24 mouse cellular contexts compared by ENCODE assay signal in the genomic region with DNA sequence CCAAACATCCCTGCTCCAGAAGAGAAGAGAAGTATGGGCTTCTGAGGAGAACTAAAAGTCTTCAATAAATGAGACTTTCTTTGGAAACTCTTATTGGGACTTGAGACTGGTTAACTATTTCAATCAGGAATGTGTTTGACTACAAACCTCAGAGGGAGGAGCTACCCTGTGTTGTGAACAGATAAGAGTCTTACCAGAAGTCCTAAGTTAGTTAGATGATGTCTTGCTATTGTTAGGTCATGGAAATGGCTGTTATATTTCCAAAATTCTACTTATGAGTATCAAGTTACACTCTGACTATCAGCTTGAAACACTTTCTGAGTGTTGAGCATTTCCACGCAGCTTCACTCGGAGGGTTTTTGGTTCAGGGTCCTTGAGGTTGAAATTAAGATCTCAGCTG. TPM values are rescaled to one million over a fixed set of nuclear protein-coding genes. Genes with fewer than 3 reads are reported as not detected.
DNase-seq lines count a peak whose midpoint lies in the region; ATAC-seq and TF ChIP-seq lines count a peak whose summit lies in the region.
"Had no signal": no experiment of that assay in that cellular context is flagged by ENCODE, and none has a peak within 500 bp of the region (broad histone marks: within the 10 kb centered on the region; RNA-seq: fewer than 3 reads in every experiment).

No protein-coding gene starts in this region.

- no peak overlapping the region for H3K4me3 ChIP-seq in heart, embryonic 16.5 days (ENCODE audit: low read length)
- H3K4me3 ChIP-seq in MEL (ENCODE audit: control insufficient read depth in 1 of 2, insufficient read depth in 1 of 2, low read depth in 2 of 2, low read length in 2 of 2): no peak overlapping the region
- H3K4me3 ChIP-seq in hindbrain, embryonic 14.5 days (replicated peaks; ENCODE audit: low read length): no peak overlapping the region
- H3K4me3 ChIP-seq: embryonic facial prominence, embryonic 12.5 days; gastrocnemius, adult 2 months; hindbrain, embryonic 10.5 days; hindbrain, embryonic 15.5 days had no signal

- peaks cover 3% of the 10 kb centered on the region; the same call in 1 of the 2 replicates for H3K9me3 ChIP-seq in heart, embryonic 16.5 days (replicated peaks; ENCODE audit: control insufficient read depth, low read length)
- H3K9me3 ChIP-seq in MEL (replicated peaks; ENCODE audit: insufficient read depth, low read length): no peaks in the 10 kb centered on the region
- H3K9me3 ChIP-seq in hindbrain, embryonic 14.5 days (ENCODE audit: control insufficient read depth, low read length): no peaks in the 10 kb centered on the region
- H3K9me3 ChIP-seq: embryonic facial prominence, embryonic 12.5 days; hindbrain, embryonic 15.5 days had no signal

- 57% methylated on average over 2 of the region's 2 CpGs for WGBS in heart, embryonic 16.5 days
- 94% methylated on average over 2 of the region's 2 CpGs for WGBS in hindbrain, embryonic 14.5 days

- no peak for TF ChIP-seq POLR2A in MEL (IDR thresholded peaks at IDR 0.05; ENCODE audit: control insufficient read depth in 1 of 2, insufficient read depth in 1 of 2, low read depth in 1 of 2, low read length in 2 of 2, poor library complexity in 1 of 2)

- no peak for ATAC-seq in heart, embryonic 16.5 days (replicated peaks; ENCODE audit: extremely low read depth, insufficient read depth, low FRiP score)
- ATAC-seq in common myeloid progenitor, adult 5-6 weeks (replicated peaks; ENCODE audit: low read depth, poor library complexity, severe bottlenecking): peak; percentile 68
- ATAC-seq in hindbrain, embryonic 14.5 days (ENCODE audit: low FRiP score): no peak
- ATAC-seq: activated CD4-positive, CD25-positive, alpha-beta regulatory T cell, adult 4 months; CD4-positive, CD25-positive, alpha-beta regulatory T cell, adult 4 months; forebrain, postnatal 0 days; intestine, postnatal 0 days; Patski had no signal

- peak overlapping the region; percentile 14; the same call in 1 of the 2 replicates for H3K27ac ChIP-seq in heart, embryonic 16.5 days (ENCODE audit: low read length)
- no peak overlapping the region for H3K27ac ChIP-seq in MEL (ENCODE audit: control insufficient read depth, low read depth, low read length)
- no peak overlapping the region for H3K27ac ChIP-seq in hindbrain, embryonic 14.5 days
- H3K27ac ChIP-seq: embryonic facial prominence, embryonic 12.5 days; gastrocnemius, adult 2 months; hindbrain, embryonic 10.5 days; hindbrain, embryonic 15.5 days had no signal

- H3K4me1 ChIP-seq in heart, embryonic 16.5 days (ENCODE audit: control insufficient read depth, insufficient read depth, low read length): peaks cover 12% of the 10 kb centered on the region
- peaks cover 3 to 6% of the 10 kb centered on the region in 2 experiments; a peak in 1 of 4 replicates for H3K4me1 ChIP-seq in MEL (ENCODE audit: control insufficient read depth in 1 of 2, insufficient read depth in 2 of 2, low read length in 2 of 2)
- H3K4me1 ChIP-seq in hindbrain, embryonic 14.5 days (replicated peaks; ENCODE audit: control insufficient read depth, insufficient read depth, low read length): no peaks in the 10 kb centered on the region
- H3K4me1 ChIP-seq: embryonic facial prominence, embryonic 12.5 days; hindbrain, embryonic 10.5 days; hindbrain, embryonic 15.5 days had no signal

- TF ChIP-seq RAD21 in MEL (IDR thresholded peaks at IDR 0.05; ENCODE audit: low read depth, low read length): no peak

- H3K36me3 ChIP-seq in heart, embryonic 16.5 days (ENCODE audit: control insufficient read depth, insufficient read depth): peaks cover 3% of the 10 kb centered on the region; the same call in 1 of the 2 replicates
- peaks cover 0 to 8% of the 10 kb centered on the region in 2 experiments; a peak in 2 of 4 replicates for H3K36me3 ChIP-seq in MEL (ENCODE audit: control insufficient read depth in 1 of 2, insufficient read depth in 2 of 2, low read length in 2 of 2)
- no peaks in the 10 kb centered on the region for H3K36me3 ChIP-seq in hindbrain, embryonic 14.5 days (replicated peaks; ENCODE audit: control insufficient read depth, insufficient read depth)
- H3K36me3 ChIP-seq: embryonic facial prominence, embryonic 12.5 days; hindbrain, embryonic 15.5 days had no signal

- no peak overlapping the region for H3K9ac ChIP-seq in heart, embryonic 16.5 days (ENCODE audit: low read length)
- no peak overlapping the region for H3K9ac ChIP-seq in MEL (ENCODE audit: control insufficient read depth, low read depth, low read length, poor library complexity, severe bottlenecking)
- H3K9ac ChIP-seq in hindbrain, embryonic 14.5 days: no peak overlapping the region
- H3K9ac ChIP-seq: embryonic facial prominence, embryonic 12.5 days; forebrain, postnatal 0 days; hindbrain, embryonic 15.5 days had no signal

- H3K4me2 ChIP-seq in heart, embryonic 16.5 days (ENCODE audit: low read depth, low read length): no peak overlapping the region
- H3K4me2 ChIP-seq in hindbrain, embryonic 14.5 days (replicated peaks): no peak overlapping the region
- H3K4me2 ChIP-seq: embryonic facial prominence, embryonic 12.5 days; hindbrain, embryonic 15.5 days had no signal

- DNase-seq in heart, adult 8-10 months (ENCODE audit: low spot score): no peak
- DNase-seq in MEL (ENCODE audit: low read depth, low spot score): peak; percentile 67
- no peak for DNase-seq in hindbrain, embryonic 14.5 days (ENCODE audit: low spot score)
- DNase-seq in adrenal gland, adult 18-20 months (ENCODE audit: low spot score in 2 of 2): no peak
- DNase-seq: adrenal gland, adult 2 months; adrenal gland, postnatal 25 days; B cell, adult 2 months; cerebellum, adult 11 months; cerebellum, adult 8-10 months; cerebellum, postnatal 14 days; forebrain, postnatal 0 days; gastrocnemius, adult 2 months; gastrocnemius, postnatal 25 days; heart, postnatal 10 days; kidney, adult 8-10 months had no signal

- no peaks in the 10 kb centered on the region for H3K27me3 ChIP-seq in heart, embryonic 16.5 days (ENCODE audit: control insufficient read depth, insufficient read depth, low read length)
- H3K27me3 ChIP-seq in MEL (ENCODE audit: control insufficient read depth in 1 of 2, insufficient read depth in 2 of 2, low read length in 2 of 2): no peaks in the 10 kb centered on the region
- H3K27me3 ChIP-seq in hindbrain, embryonic 14.5 days (ENCODE audit: control insufficient read depth, insufficient read depth, low read length): no peaks in the 10 kb centered on the region
- H3K27me3 ChIP-seq: embryonic facial prominence, embryonic 12.5 days; hindbrain, embryonic 15.5 days; Patski had no signal

- H3K79me2 ChIP-seq in MEL (ENCODE audit: control insufficient read depth, insufficient read depth, low read length, poor library complexity): no peaks in the 10 kb centered on the region

- TF ChIP-seq EP300 in MEL (IDR thresholded peaks at IDR 0.05; ENCODE audit: low read depth in 1 of 2, low read length in 2 of 2): peak; percentile 19 to 36; a peak in 2 of 4 replicates

- TF ChIP-seq CTCF in MEL (IDR thresholded peaks at IDR 0.05 in 2 of 3, conservative IDR thresholded peaks at IDR 0.05 in 1 of 3; ENCODE audit: control insufficient read depth in 1 of 3, insufficient read depth in 1 of 3, low read depth in 2 of 3, low read length in 3 of 3, poor library complexity in 1 of 3, severe bottlenecking in 1 of 3): no peak

TF ChIP-seq in MEL, 35 proteins besides CTCF, POLR2A, EP300 and RAD21:
- no peak for TF ChIP-seq SIN3A (IDR thresholded peaks at IDR 0.05; ENCODE audit: low read length)
- TF ChIP-seq SMC3 (IDR thresholded peaks at IDR 0.05; ENCODE audit: low read depth, low read length): no peak
- TF ChIP-seq RCOR1 (IDR thresholded peaks at IDR 0.05; ENCODE audit: low read depth, low read length): peak; percentile 36; the same call in 1 of the 2 replicates
- TF ChIP-seq TAL1 (IDR thresholded peaks at IDR 0.05; ENCODE audit: low read length): peak; percentile 56
- TF ChIP-seq POLR2AphosphoS2 (IDR thresholded peaks at IDR 0.05; ENCODE audit: low read length): no peak
- TF ChIP-seq USF2 (IDR thresholded peaks at IDR 0.05; ENCODE audit: borderline replicate concordance in 1 of 2, insufficient read depth in 1 of 2, low read depth in 1 of 2, low read length in 2 of 2): no peak
- TF ChIP-seq GATA1 (IDR thresholded peaks at IDR 0.05; ENCODE audit: low read depth, low read length): peak; percentile 62; the same call in 1 of the 2 replicates
- no peak for TF ChIP-seq TBP (IDR thresholded peaks at IDR 0.05; ENCODE audit: low read depth, low read length)
- TF ChIP-seq MYC (IDR thresholded peaks at IDR 0.05; ENCODE audit: low read depth, low read length): 0 out of 2 replicates have a peak, but pooled peaks have one; percentile 19

RNA-seq across cellular contexts. Expression of a gene that starts 39.0 kb away (rescaled TPM):
- polyA plus RNA-seq in heart, embryonic 16.5 days (2015; fragmentation: Nextera tagmentation; extraction: Ambion mirVana): 40.7 and 45.2 TPM in 2 replicates
- total RNA-seq in heart, adult 8-10 months (2022): 100 to 1,000 TPM in 2 of 4 experiments, 10 to 100 TPM in 2; 87.8 to 136 (median 109) TPM
- total RNA-seq in MEL (2012; rRNA removed): 11.7 and 13.2 TPM in 2 replicates
- polyA plus RNA-seq in MEL (2012; ENCODE audit: insufficient read depth in 1 of 2, insufficient read length in 2 of 2, low read depth in 1 of 2, low replicate concordance in 2 of 2, missing spikeins in 1 of 2): 10 to 100 TPM in 1 of 2 experiments, not detected in 1; 11.7 TPM
- 48.0 and 50.8 TPM in 2 replicates for total RNA-seq in common myeloid progenitor, adult 5-6 weeks (2017)
- 37.1 and 42.7 TPM in 2 replicates for polyA plus RNA-seq in hindbrain, embryonic 14.5 days (2014; fragmentation: Nextera tagmentation; extraction: Ambion mirVana)
- total RNA-seq in adrenal gland, adult 18-20 months (2021): 10 to 100 TPM; 17.0 to 19.9 TPM

RNA-seq across cellular contexts. Expression of a gene that starts 39.0 kb away (rescaled TPM):
- 18.8 and 22.6 TPM in 2 replicates for polyA plus RNA-seq in heart, embryonic 16.5 days (2015; fragmentation: Nextera tagmentation; extraction: Ambion mirVana)
- 1 to 10 TPM; 2.1 to 4.3 (median 3.0) TPM for total RNA-seq in heart, adult 8-10 months (2022)
- 14.2 and 16.7 TPM in 2 replicates for total RNA-seq in MEL (2012; rRNA removed)
- 10 to 100 TPM in 1 of 2 experiments, not detected in 1; 19.2 TPM for polyA plus RNA-seq in MEL (2012; ENCODE audit: insufficient read depth in 1 of 2, insufficient read length in 2 of 2, low read depth in 1 of 2, low replicate concordance in 2 of 2, missing spikeins in 1 of 2)
- 52.3 and 55.1 TPM in 2 replicates for total RNA-seq in common myeloid progenitor, adult 5-6 weeks (2017)
- 11.8 and 12.9 TPM in 2 replicates for polyA plus RNA-seq in hindbrain, embryonic 14.5 days (2014; fragmentation: Nextera tagmentation; extraction: Ambion mirVana)
- 1 to 10 TPM; 4.0 to 4.5 TPM for total RNA-seq in adrenal gland, adult 18-20 months (2021)
